28 mouse cellular contexts compared by ENCODE assay signal in the genomic region with DNA sequence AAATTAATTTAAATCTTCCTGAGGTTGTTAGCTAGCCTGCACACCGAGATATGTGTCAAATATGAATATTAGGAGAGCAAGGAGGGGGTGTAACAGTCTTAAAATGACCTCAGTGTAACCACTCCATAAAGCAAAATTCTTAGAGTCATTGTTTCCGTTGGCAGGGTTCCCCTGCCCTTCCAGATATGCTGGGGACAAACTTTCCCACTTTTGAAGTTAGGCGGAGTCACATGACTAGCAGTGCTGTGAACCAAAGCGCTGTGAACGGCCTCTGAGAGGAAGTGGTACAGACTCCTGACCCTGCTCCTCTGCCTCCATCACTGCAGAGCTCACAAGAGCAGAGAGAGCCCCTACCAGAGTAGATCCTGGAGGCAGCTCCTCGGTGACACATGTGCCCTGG. TPM values are rescaled to one million over a fixed set of nuclear protein-coding genes. Genes with fewer than 3 reads are reported as not detected.
DNase-seq lines count a peak whose midpoint lies in the region.
"Had no signal": no experiment of that assay in that cellular context is flagged by ENCODE, and none has a peak within 500 bp of the region (broad histone marks: within the 10 kb centered on the region; RNA-seq: fewer than 3 reads in every experiment).

No protein-coding gene starts in this region.

- H3K27me3 ChIP-seq in heart, embryonic 10.5 days (ENCODE audit: insufficient read depth, poor library complexity, severe bottlenecking): no peaks in the 10 kb centered on the region
- H3K27me3 ChIP-seq: kidney, embryonic 15.5 days; neural tube, embryonic 15.5 days; stomach, embryonic 15.5 days had no signal

- DNase-seq in heart, adult 11 months: peak; percentile 68
- DNase-seq in heart, embryonic 10.5 days (ENCODE audit: low spot score): no peak
- DNase-seq in spleen, postnatal 36 days (ENCODE audit: low spot score in 2 of 2): peak; percentile 20 to 24
- DNase-seq in spleen, postnatal 14 days (ENCODE audit: low spot score in 2 of 2): no peak
- DNase-seq in induced T-regulatory cell, adult 2 months (ENCODE audit: low read depth): peak; percentile 78
- DNase-seq in thymus, postnatal 4 days: peak; percentile 34
- DNase-seq in gastrocnemius, postnatal 25 days: no peak
- no peak for DNase-seq in ovary, postnatal 36 days (ENCODE audit: low spot score)
- DNase-seq: adrenal gland, adult 8-10 months; cerebellum, adult 11-12 months; cerebellum, postnatal 14 days; forebrain, postnatal 0 days; gastrocnemius, postnatal 36 days; kidney, adult 11 months; kidney, postnatal 36 days; layer of hippocampus, postnatal 36 days; lung, postnatal 14 days had no signal

- H3K27ac ChIP-seq in heart, embryonic 10.5 days: no peak overlapping the region
- H3K27ac ChIP-seq: hindbrain, postnatal 0 days; kidney, embryonic 15.5 days; neural tube, embryonic 15.5 days; stomach, embryonic 15.5 days had no signal

- H3K4me3 ChIP-seq in heart, embryonic 10.5 days: no peak overlapping the region
- H3K4me3 ChIP-seq: kidney, embryonic 15.5 days; neural tube, embryonic 15.5 days; stomach, embryonic 15.5 days had no signal

- no peaks in the 10 kb centered on the region for H3K9me3 ChIP-seq in heart, embryonic 10.5 days
- H3K9me3 ChIP-seq: kidney, embryonic 15.5 days; neural tube, embryonic 15.5 days; stomach, embryonic 15.5 days had no signal

- WGBS in heart, embryonic 10.5 days: 82% methylated on average over 6 of the region's 6 CpGs

- peaks cover 6% of the 10 kb centered on the region; the same call in 1 of the 2 replicates for H3K4me1 ChIP-seq in heart, embryonic 10.5 days
- H3K4me1 ChIP-seq: stomach, embryonic 15.5 days had no signal

- no peaks in the 10 kb centered on the region for H3K36me3 ChIP-seq in heart, embryonic 10.5 days
- H3K36me3 ChIP-seq: kidney, embryonic 15.5 days; neural tube, embryonic 15.5 days; stomach, embryonic 15.5 days had no signal

RNA-seq across cellular contexts. Expression of a gene that starts 49.0 kb away (rescaled TPM):
- 0.23 and 0.38 TPM in 2 replicates for polyA plus RNA-seq in heart, embryonic 10.5 days (2016; fragmentation: Nextera tagmentation; extraction: Ambion mirVana)
- under 1 TPM in 1 of 2 experiments, not detected in 1; 0.29 TPM for total RNA-seq in gastrocnemius, postnatal 25 days (2021)
- total RNA-seq: forebrain, postnatal 0 days; hindbrain, postnatal 0 days; layer of hippocampus, adult 8-10 months; layer of hippocampus, postnatal 36 days; left cerebral cortex, postnatal 10 days; MEL; midbrain, postnatal 0 days had no signal
- polyA plus RNA-seq: embryonic facial prominence, embryonic 11.5 days; forebrain, embryonic 11.5 days; hindbrain, postnatal 0 days; kidney, embryonic 15.5 days; limb, embryonic 11.5 days; neural tube, embryonic 15.5 days had no signal

Comparison
In these comparisons a context has a peak if more than half of its experiments do, and no peak if none do; other contexts are left out.
1. DNase-seq: peak in heart, adult 11 months (single experiment), spleen, postnatal 36 days (2 of 2), induced T-regulatory cell, adult 2 months (single experiment) and thymus, postnatal 4 days (single experiment); none in heart, embryonic 10.5 days (single experiment), spleen, postnatal 14 days (0 of 2), gastrocnemius, postnatal 25 days (single experiment) and ovary, postnatal 36 days (single experiment).